Mouse (Mus musculus): ENCODE data around the gene Cbx7.

DNA sequence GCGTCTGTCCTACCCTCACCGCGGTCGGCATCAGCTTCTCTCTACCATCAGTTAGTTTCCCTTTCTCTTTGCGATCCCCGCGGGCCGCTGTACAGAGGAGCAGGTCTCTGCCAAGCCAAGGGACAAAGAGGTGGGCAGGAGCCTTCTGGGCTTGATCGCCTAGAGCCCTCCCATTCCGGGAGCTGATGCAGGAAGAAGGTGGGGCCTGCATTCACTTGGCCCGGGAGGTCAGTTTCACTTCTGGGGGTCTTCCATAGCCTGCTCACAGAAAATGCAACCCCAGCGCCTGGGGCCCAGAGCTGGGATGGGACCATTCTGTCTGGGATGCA lies 78.7 kb downstream of the Cbx7 start:
- TF ChIP-seq HCFC1 (IDR thresholded peaks at IDR 0.05; ENCODE audit: borderline replicate concordance, insufficient read depth, low read length) (no peak), ZNF384 (IDR thresholded peaks at IDR 0.05; ENCODE audit: low read depth, low read length) (no peak), ZC3H11A (IDR thresholded peaks at IDR 0.05; ENCODE audit: borderline replicate concordance, low read depth, low read length) (no peak), CHD2 (IDR thresholded peaks at IDR 0.05; ENCODE audit: low read depth, low read length) (no peak), MAFK (IDR thresholded peaks at IDR 0.05; ENCODE audit: insufficient read depth, low read depth, low read length) (no peak)
